Mouse (Mus musculus) lung, postnatal 0 days (tissue): Measurements from ENCODE around the gene Gm5128. TPM values are rescaled to one million over a fixed set of nuclear protein-coding genes. Genes with fewer than 3 reads are reported as not detected.
"Not testable (repeated sequence)": the region's sequence is repeated elsewhere in the genome, so short reads cannot be mapped to it uniquely, and the experiment has no call there.

Experiments
- ATAC-seq: fragments of 200-750 bp; cut with Nextera tagmentation; 2 replicates; pipeline ENCODE4 v1.8.0; 2017; ENCODE audit warnings: moderate library complexity
- DNase-seq: peaks from one replicate; pipeline ENCODE4 v3.0.0-alpha.2; 2016; ENCODE audit warnings: low spot score
- H3K27ac ChIP-seq: fragments of 300-500 bp; sonication (generic); 2 replicates; pipeline ENCODE4 v1.5.1; 2014; ENCODE audit warnings: antibody characterized with exemption, mild to moderate bottlenecking, low read length, mixed read lengths
- H3K27me3 ChIP-seq: fragments of 300-500 bp; sonication (generic); replicated peaks from 2 replicates; pipeline ENCODE4 v1.6.1; 2014; ENCODE audit warnings: low read length, mixed read lengths; ENCODE audit not compliant: insufficient read depth
- H3K36me3 ChIP-seq: fragments of 300-500 bp; sonication (generic); 2 replicates; pipeline ENCODE4 v1.6.1; 2014; ENCODE audit warnings: low read length, mixed read lengths; ENCODE audit not compliant: insufficient read depth
- H3K4me1 ChIP-seq: fragments of 300-500 bp; sonication (generic); 2 replicates; pipeline ENCODE4 v1.6.1; 2014; ENCODE audit warnings: antibody characterized with exemption, low read depth, low read length, mixed read lengths; ENCODE audit not compliant: insufficient read depth
- H3K4me2 ChIP-seq: fragments of 300-500 bp; sonication (generic); replicated peaks from 2 replicates; pipeline ENCODE4 v1.6.1; 2014; ENCODE audit warnings: low read depth, mild to moderate bottlenecking, low read length, moderate library complexity, mixed read lengths
- H3K4me3 ChIP-seq: fragments of 300-500 bp; sonication (generic); 2 replicates; pipeline ENCODE4 v1.5.1; 2014; ENCODE audit warnings: low read depth, low read length
- H3K9ac ChIP-seq: fragments of 300-500 bp; sonication (generic); replicated peaks from 2 replicates; pipeline ENCODE4 v1.6.1; 2014; ENCODE audit warnings: low read depth, mild to moderate bottlenecking
- H3K9me3 ChIP-seq: fragments of 300-500 bp; sonication (generic); 2 replicates; pipeline ENCODE4 v1.6.1; 2016; ENCODE audit warnings: low read length, mixed read lengths
- WGBS: fragments of 180-500 bp; shearing (Covaris S2); extraction: QIAGEN DNeasy Blood & Tissue Kit; methylation state at CpG from one replicate; pipeline ENCODE4 v1.1.7; 2014; 5-methylcytosine and 5-hydroxymethylcytosine counted together
- polyA plus RNA-seq: library from polyadenylated mRNA; unstranded; fragments of >200 nt; fragmentation: Nextera tagmentation; extraction: Ambion mirVana; gene quantifications from 2 replicates; pipeline ENCODE4 v1.2.1, GENCODE M21; 2015

Gm5128 gene
- 0.02 TPM in 1 of 2 replicates, not detected in the other for polyA plus RNA-seq

- H3K4me1 ChIP-seq, H3K9ac ChIP-seq, DNase-seq, H3K4me2 ChIP-seq, H3K4me3 ChIP-seq, H3K27ac ChIP-seq, H3K9me3 ChIP-seq, H3K27me3 ChIP-seq, H3K36me3 ChIP-seq, ATAC-seq: not testable (repeated sequence)
- no CpG with 5 or more reads among the region's 15 CpGs for WGBS
Measured at GRCm38 (mm10) chrX:135372984-135373383, at the start of gene Gm5128. TSS of gene Gm5128 (plus strand) at chrX:135373284.

GRCm38 (mm10) chrX:135360685-135361084 lies 12.4 kb upstream of the Gm5128 start:
- not testable (repeated sequence) for H3K9ac ChIP-seq, H3K27me3 ChIP-seq, H3K27ac ChIP-seq, H3K4me1 ChIP-seq, H3K4me3 ChIP-seq, H3K4me2 ChIP-seq, ATAC-seq, H3K9me3 ChIP-seq, DNase-seq, H3K36me3 ChIP-seq
- 13% methylated on average over 2 of the region's 6 CpGs for WGBS

GRCm38 (mm10) chrX:135361943-135362342 lies 11.1 kb upstream of the Gm5128 start:
- no CpG with 5 or more reads among the region's 4 CpGs for WGBS

GRCm38 (mm10) chrX:135403578-135403977 lies 30.5 kb downstream of the Gm5128 start:
- ATAC-seq, H3K4me3 ChIP-seq, DNase-seq, H3K27ac ChIP-seq, H3K4me1 ChIP-seq, H3K9me3 ChIP-seq, H3K4me2 ChIP-seq, H3K36me3 ChIP-seq, H3K27me3 ChIP-seq, H3K9ac ChIP-seq: not testable (repeated sequence)
- no CpG with 5 or more reads among the region's 3 CpGs for WGBS

More at GRCm38 (mm10) chrX:135361943-135362342, 11.1 kb upstream of the Gm5128 start:
- not testable (repeated sequence) for H3K4me2 ChIP-seq, ATAC-seq, H3K4me1 ChIP-seq, H3K9me3 ChIP-seq, H3K4me3 ChIP-seq, H3K36me3 ChIP-seq, H3K9ac ChIP-seq, DNase-seq, H3K27ac ChIP-seq, H3K27me3 ChIP-seq

- H3K9me3 ChIP-seq, H3K27ac ChIP-seq, H3K4me1 ChIP-seq, DNase-seq, ATAC-seq, H3K9ac ChIP-seq, H3K4me3 ChIP-seq, H3K4me2 ChIP-seq, H3K36me3 ChIP-seq, H3K27me3 ChIP-seq: not testable (repeated sequence)
- WGBS, result 39% methylated on average over 3 of the region's 7 CpGs
Measured at GRCm38 (mm10) chrX:135421203-135421602, 48.1 kb downstream of the Gm5128 start.

GRCm38 (mm10) chrX:135421824-135422223 lies 48.7 kb downstream of the Gm5128 start:
- not testable (repeated sequence) for ATAC-seq, H3K27me3 ChIP-seq, H3K36me3 ChIP-seq, H3K4me3 ChIP-seq, H3K27ac ChIP-seq, H3K4me2 ChIP-seq, DNase-seq, H3K9me3 ChIP-seq, H3K9ac ChIP-seq, H3K4me1 ChIP-seq

- not testable (repeated sequence) for H3K27me3 ChIP-seq, H3K9me3 ChIP-seq, H3K4me1 ChIP-seq, H3K4me2 ChIP-seq, H3K9ac ChIP-seq, H3K4me3 ChIP-seq, DNase-seq, H3K27ac ChIP-seq, ATAC-seq, H3K36me3 ChIP-seq
- no CpG with 5 or more reads among the region's 4 CpGs for WGBS
Measured at GRCm38 (mm10) chrX:135422473-135422872, 49.4 kb downstream of the Gm5128 start.

Other genes starting within 250 kb of the Gm5128 start
- gene Gm15023, start 195.7 kb upstream of the Gm5128 start, polyA plus RNA-seq, result 0.05 TPM in 1 of 2 replicates, not detected in the other
- gene Tceal6, start 162.6 kb upstream of the Gm5128 start, polyA plus RNA-seq, result 0.26 and 0.44 TPM in 2 replicates
- not detected in 2 replicates for gene Pramel3, start 71.0 kb upstream of the Gm5128 start, polyA plus RNA-seq
- not detected in 2 replicates for gene Gm7903, start 60.6 kb downstream of the Gm5128 start, polyA plus RNA-seq
- gene AV320801, start 121.3 kb downstream of the Gm5128 start, polyA plus RNA-seq, result 0.05 TPM in 1 of 2 replicates, not detected in the other
- gene Nxf7, start 225.5 kb downstream of the Gm5128 start, polyA plus RNA-seq, result 0.07 TPM in 1 of 2 replicates, not detected in the other